Mouse (Mus musculus) thymus, adult 2 months (tissue): Measurements from ENCODE around the gene Col4a4.

Experiments
- CTCF ChIP-seq: fragments of 200-500 bp; IDR thresholded peaks from 2 replicates; pipeline ENCODE4 v1.5.1; 2012; ENCODE audit warnings: mild to moderate bottlenecking, control low read depth, low read length, moderate library complexity, borderline replicate concordance; ENCODE audit not compliant: control insufficient read depth, poor library complexity, insufficient read depth; ENCODE audit errors: extremely low read depth
- POLR2A ChIP-seq: fragments of 200-500 bp; IDR thresholded peaks from 2 replicates; pipeline ENCODE4 v1.6.1; 2012; ENCODE audit warnings: mild to moderate bottlenecking, low read length, control low read depth, moderate library complexity; ENCODE audit not compliant: control insufficient read depth, poor library complexity, insufficient read depth; ENCODE audit errors: extremely low read depth

GRCm38 (mm10) chr1:82590266-82590665, 3.6 kb upstream of the Col4a4 start:
- no peak for TF ChIP-seq POLR2A
- TF ChIP-seq CTCF = no peak
